In genomic region chr5:147432927-147433326, GRCm38 (mm10) we compare ENCODE assay signal across 16 mouse cellular contexts. TPM values are rescaled to one million over a fixed set of nuclear protein-coding genes. Genes with fewer than 3 reads are reported as not detected.
DNase-seq lines count a peak whose midpoint lies in the region; ATAC-seq and TF ChIP-seq lines count a peak whose summit lies in the region.
"Had no signal": no experiment of that assay in that cellular context is flagged by ENCODE, and none has a peak within 500 bp of the region (broad histone marks: within the 10 kb centered on the region; RNA-seq: fewer than 3 reads in every experiment).

No protein-coding gene starts in this region.

- H3K4me3 ChIP-seq in hindbrain, embryonic 12.5 days, result no peak overlapping the region
- H3K4me3 ChIP-seq in hindbrain, embryonic 13.5 days, result no peak overlapping the region
- peak overlapping the region; percentile 15; the same call in 1 of the 2 replicates for H3K4me3 ChIP-seq in lung, embryonic 15.5 days
- no peak overlapping the region for H3K4me3 ChIP-seq in lung, postnatal 0 days (ENCODE audit: low read depth, low read length)
- peak overlapping the region; percentile 99 for H3K4me3 ChIP-seq in liver, embryonic 13.5 days (replicated peaks)
- H3K4me3 ChIP-seq in stomach, postnatal 0 days (ENCODE audit: low read depth, low read length), result no peak overlapping the region

- H3K9me3 ChIP-seq in hindbrain, embryonic 12.5 days (replicated peaks), result no peaks in the 10 kb centered on the region
- H3K9me3 ChIP-seq in hindbrain, embryonic 13.5 days, result no peaks in the 10 kb centered on the region
- H3K9me3 ChIP-seq in lung, embryonic 15.5 days, result no peaks in the 10 kb centered on the region
- H3K9me3 ChIP-seq in lung, postnatal 0 days (ENCODE audit: low read length), result no peaks in the 10 kb centered on the region
- H3K9me3 ChIP-seq in liver, embryonic 13.5 days (replicated peaks), result no peaks in the 10 kb centered on the region
- H3K9me3 ChIP-seq in stomach, postnatal 0 days (ENCODE audit: control insufficient read depth, low read length), result no peaks in the 10 kb centered on the region
- H3K9me3 ChIP-seq: midbrain, embryonic 15.5 days had no signal

- DNase-seq in lung, postnatal 0 days (ENCODE audit: low spot score), result no peak
- no peak for DNase-seq in liver, embryonic 13.5 days
- peak; percentile 10 for DNase-seq in stomach, postnatal 0 days (ENCODE audit: low spot score)
- DNase-seq in testis, postnatal 14 days (ENCODE audit: low spot score), result no peak
- DNase-seq: adrenal gland, postnatal 14 days; cerebellum, adult 9-11 months; embryo, embryonic 11 days; gastrocnemius, postnatal 14 days; lung, postnatal 4 days; right cerebral cortex, postnatal 14 days had no signal

- ATAC-seq in hindbrain, embryonic 12.5 days (ENCODE audit: low FRiP score), result no peak
- no peak for ATAC-seq in hindbrain, embryonic 13.5 days (ENCODE audit: low FRiP score)
- no peak for ATAC-seq in lung, embryonic 15.5 days (ENCODE audit: borderline replicate concordance, extremely low read depth, low FRiP score, low TSS enrichment)
- ATAC-seq in lung, postnatal 0 days, result no peak
- no peak for ATAC-seq in liver, embryonic 13.5 days (ENCODE audit: low read depth)
- no peak for ATAC-seq in stomach, postnatal 0 days (ENCODE audit: low FRiP score, low TSS enrichment)
- ATAC-seq: hindbrain, postnatal 0 days; midbrain, embryonic 15.5 days had no signal

- no peak overlapping the region for H3K9ac ChIP-seq in hindbrain, embryonic 12.5 days
- H3K9ac ChIP-seq in hindbrain, embryonic 13.5 days, result no peak overlapping the region
- H3K9ac ChIP-seq in lung, embryonic 15.5 days, result no peak overlapping the region
- no peak overlapping the region for H3K9ac ChIP-seq in lung, postnatal 0 days (replicated peaks; ENCODE audit: low read depth)
- peak overlapping the region; percentile 68 for H3K9ac ChIP-seq in liver, embryonic 13.5 days
- H3K9ac ChIP-seq in stomach, postnatal 0 days (ENCODE audit: low read length), result no peak overlapping the region
- H3K9ac ChIP-seq: midbrain, embryonic 15.5 days had no signal

- no peaks in the 10 kb centered on the region for H3K27me3 ChIP-seq in hindbrain, embryonic 12.5 days
- H3K27me3 ChIP-seq in hindbrain, embryonic 13.5 days, result no peaks in the 10 kb centered on the region
- no peaks in the 10 kb centered on the region for H3K27me3 ChIP-seq in lung, embryonic 15.5 days
- no peaks in the 10 kb centered on the region for H3K27me3 ChIP-seq in lung, postnatal 0 days (replicated peaks; ENCODE audit: insufficient read depth, low read length)
- H3K27me3 ChIP-seq in liver, embryonic 13.5 days, result no peaks in the 10 kb centered on the region
- H3K27me3 ChIP-seq in stomach, postnatal 0 days (ENCODE audit: control insufficient read depth, insufficient read depth, low read length), result no peaks in the 10 kb centered on the region
- H3K27me3 ChIP-seq: midbrain, embryonic 15.5 days had no signal

- TF ChIP-seq EP300 in lung, postnatal 0 days (IDR thresholded peaks at IDR 0.05), result no peak
- TF ChIP-seq EP300 in stomach, postnatal 0 days (optimal IDR thresholded peaks at IDR 0.05), result no peak

- H3K4me2 ChIP-seq in hindbrain, embryonic 12.5 days (replicated peaks), result 0 out of 2 replicates have a peak overlapping the region, but pooled peaks have one; percentile 30
- no peak overlapping the region for H3K4me2 ChIP-seq in hindbrain, embryonic 13.5 days
- H3K4me2 ChIP-seq in lung, embryonic 15.5 days, result no peak overlapping the region; the same call in none of the 2 replicates
- no peak overlapping the region for H3K4me2 ChIP-seq in lung, postnatal 0 days (replicated peaks; ENCODE audit: low read depth, low read length)
- peak overlapping the region; percentile 83 for H3K4me2 ChIP-seq in liver, embryonic 13.5 days
- H3K4me2 ChIP-seq in stomach, postnatal 0 days (replicated peaks; ENCODE audit: low read depth), result no peak overlapping the region

- 93% methylated on average over 8 of the region's 8 CpGs for WGBS in hindbrain, embryonic 12.5 days
- 93% methylated on average over 8 of the region's 8 CpGs for WGBS in hindbrain, embryonic 13.5 days
- WGBS in lung, embryonic 15.5 days, result 80% methylated on average over 8 of the region's 8 CpGs
- WGBS in lung, postnatal 0 days, result 82% methylated on average over 8 of the region's 8 CpGs
- WGBS in liver, embryonic 13.5 days (ENCODE audit: insufficient replicate concordance), result 58% methylated on average over 8 of the region's 8 CpGs
- 84% methylated on average over 8 of the region's 8 CpGs for WGBS in stomach, postnatal 0 days

- H3K4me1 ChIP-seq in hindbrain, embryonic 12.5 days, result peaks cover 43% of the 10 kb centered on the region
- H3K4me1 ChIP-seq in hindbrain, embryonic 13.5 days (replicated peaks), result peaks cover 60% of the 10 kb centered on the region
- peaks cover 57% of the 10 kb centered on the region for H3K4me1 ChIP-seq in lung, embryonic 15.5 days
- H3K4me1 ChIP-seq in lung, postnatal 0 days (ENCODE audit: insufficient read depth, low read depth, low read length), result peaks cover 12% of the 10 kb centered on the region; the same call in 1 of the 2 replicates
- H3K4me1 ChIP-seq in liver, embryonic 13.5 days (replicated peaks), result peaks cover 72% of the 10 kb centered on the region
- peaks cover 14% of the 10 kb centered on the region for H3K4me1 ChIP-seq in stomach, postnatal 0 days (replicated peaks; ENCODE audit: control insufficient read depth, insufficient read depth)

- TF ChIP-seq CTCF in lung, postnatal 0 days (IDR thresholded peaks at IDR 0.05), result no peak
- no peak for TF ChIP-seq CTCF in stomach, postnatal 0 days (IDR thresholded peaks at IDR 0.05; ENCODE audit: low read depth)

- H3K36me3 ChIP-seq in hindbrain, embryonic 12.5 days, result 0 out of 2 replicates have a peak, but pooled peaks cover 4% of the 10 kb centered on the region
- no peaks in the 10 kb centered on the region for H3K36me3 ChIP-seq in hindbrain, embryonic 13.5 days
- no peaks in the 10 kb centered on the region for H3K36me3 ChIP-seq in lung, embryonic 15.5 days
- peaks cover 7% of the 10 kb centered on the region; the same call in 1 of the 2 replicates for H3K36me3 ChIP-seq in lung, postnatal 0 days (ENCODE audit: insufficient read depth, low read length)
- peaks cover 6% of the 10 kb centered on the region; the same call in 1 of the 2 replicates for H3K36me3 ChIP-seq in liver, embryonic 13.5 days
- no peaks in the 10 kb centered on the region for H3K36me3 ChIP-seq in stomach, postnatal 0 days (ENCODE audit: control insufficient read depth, insufficient read depth, low read length)
- H3K36me3 ChIP-seq: midbrain, embryonic 15.5 days had no signal

- H3K27ac ChIP-seq in hindbrain, embryonic 12.5 days, result no peak overlapping the region
- H3K27ac ChIP-seq in hindbrain, embryonic 13.5 days, result no peak overlapping the region
- no peak overlapping the region for H3K27ac ChIP-seq in lung, embryonic 15.5 days
- H3K27ac ChIP-seq in lung, postnatal 0 days (ENCODE audit: low read length), result no peak overlapping the region
- peak overlapping the region; percentile 62 for H3K27ac ChIP-seq in liver, embryonic 13.5 days
- no peak overlapping the region for H3K27ac ChIP-seq in stomach, postnatal 0 days (replicated peaks)
- H3K27ac ChIP-seq: hindbrain, postnatal 0 days; midbrain, embryonic 15.5 days had no signal

RNA-seq across cellular contexts. Expression of gene Pan3, which starts 3.0 kb away (rescaled TPM):
- polyA plus RNA-seq in hindbrain, embryonic 12.5 days (2016; fragmentation: Nextera tagmentation; extraction: Ambion mirVana), result 56.4 and 60.9 TPM in 2 replicates
- polyA plus RNA-seq in hindbrain, embryonic 13.5 days (2015; fragmentation: Nextera tagmentation; extraction: Ambion mirVana), result 61.1 and 63.5 TPM in 2 replicates
- polyA plus RNA-seq in lung, embryonic 15.5 days (2015; fragmentation: Nextera tagmentation; extraction: Ambion mirVana), result 61.1 and 70.0 TPM in 2 replicates
- polyA plus RNA-seq in lung, postnatal 0 days (2015; fragmentation: Nextera tagmentation; extraction: Ambion mirVana), result 77.8 and 79.6 TPM in 2 replicates
- 39.0 and 39.3 TPM in 2 replicates for polyA plus RNA-seq in liver, embryonic 13.5 days (2015; fragmentation: Nextera tagmentation; extraction: Ambion mirVana)
- 38.4 and 44.4 TPM in 2 replicates for polyA plus RNA-seq in stomach, postnatal 0 days (2015; fragmentation: Nextera tagmentation; extraction: Ambion mirVana)

RNA-seq across cellular contexts. Expression of gene Flt3, which starts 32.6 kb away (rescaled TPM):
- polyA plus RNA-seq in hindbrain, embryonic 12.5 days (2016; fragmentation: Nextera tagmentation; extraction: Ambion mirVana), result 0.13 and 0.14 TPM in 2 replicates
- polyA plus RNA-seq in hindbrain, embryonic 13.5 days (2015; fragmentation: Nextera tagmentation; extraction: Ambion mirVana), result 0.36 and 0.40 TPM in 2 replicates
- 0.08 and 0.21 TPM in 2 replicates for polyA plus RNA-seq in lung, embryonic 15.5 days (2015; fragmentation: Nextera tagmentation; extraction: Ambion mirVana)
- 0.24 and 0.31 TPM in 2 replicates for polyA plus RNA-seq in lung, postnatal 0 days (2015; fragmentation: Nextera tagmentation; extraction: Ambion mirVana)
- polyA plus RNA-seq in liver, embryonic 13.5 days (2015; fragmentation: Nextera tagmentation; extraction: Ambion mirVana), result 1.6 and 1.8 TPM in 2 replicates
- 0.10 and 0.15 TPM in 2 replicates for polyA plus RNA-seq in stomach, postnatal 0 days (2015; fragmentation: Nextera tagmentation; extraction: Ambion mirVana)
- polyA plus RNA-seq: heart, embryonic 14.5 days had no signal

Comparison
In these comparisons a context has a peak if more than half of its experiments do, and no peak if none do; other contexts are left out.
1. H3K4me2 ChIP-seq: peak in hindbrain, embryonic 12.5 days (single experiment) and liver, embryonic 13.5 days (single experiment); none in hindbrain, embryonic 13.5 days (single experiment), lung, embryonic 15.5 days (single experiment), lung, postnatal 0 days (single experiment) and stomach, postnatal 0 days (single experiment).
2. H3K4me3 ChIP-seq: peak in lung, embryonic 15.5 days (single experiment) and liver, embryonic 13.5 days (single experiment); none in hindbrain, embryonic 12.5 days (single experiment), hindbrain, embryonic 13.5 days (single experiment), lung, postnatal 0 days (single experiment) and stomach, postnatal 0 days (single experiment).